Mouse (Mus musculus): ENCODE data around the gene Hcst. TPM values are rescaled to one million over a fixed set of nuclear protein-coding genes. Genes with fewer than 3 reads are reported as not detected.

Hcst gene
- polyA plus RNA-seq (2015; fragmentation: Nextera tagmentation; extraction: Ambion mirVana), result 32.8 and 46.4 TPM in 2 replicates

GRCm38 (mm10) chr7:30419561-30420499 is at the start of gene Hcst:
Gene Hcst (minus strand): TSS chr7:30419854.

GRCm38 (mm10) chr7:30457629-30458330 is 38.1 kb upstream of the Hcst start, which contains the start of the genes Kirrel2 and Nphs1:
Gene Kirrel2 (minus strand): TSS chr7:30457690.
Gene Nphs1 (plus strand): TSS chr7:30458315.

GRCm38 (mm10) chr7:30444971-30445751 is 25.5 kb upstream of the Hcst start, which contains the start of gene Aplp1:
Gene Aplp1 (minus strand): TSS chr7:30445535.

GRCm38 (mm10) chr7:30421175-30421889 is 1.7 kb upstream of the Hcst start, which contains the start of gene Nfkbid:
Gene Nfkbid (plus strand): TSS chr7:30421732.

GRCm38 (mm10) chr7:30413596-30413995 is 6.1 kb downstream of the Hcst start, which contains the start of gene Tyrobp:
Gene Tyrobp (plus strand): TSS chr7:30413760.

Other genes with a start within 250 kb of the Hcst start
- 1.4 and 2.1 TPM in 2 replicates for gene Cox7a1, start 235.7 kb downstream of the Hcst start, polyA plus RNA-seq (2015; fragmentation: Nextera tagmentation; extraction: Ambion mirVana)
- 72.4 and 74.1 TPM in 2 replicates for gene Capns1, start 221.0 kb downstream of the Hcst start, polyA plus RNA-seq (2015; fragmentation: Nextera tagmentation; extraction: Ambion mirVana)
- 76.3 and 78.3 TPM in 2 replicates for gene Polr2i, start 187.9 kb downstream of the Hcst start, polyA plus RNA-seq (2015; fragmentation: Nextera tagmentation; extraction: Ambion mirVana)
- 75.0 and 79.1 TPM in 2 replicates for gene Tbcb, start 187.6 kb downstream of the Hcst start, polyA plus RNA-seq (2015; fragmentation: Nextera tagmentation; extraction: Ambion mirVana)
- gene Ovol3, start 184.1 kb downstream of the Hcst start, polyA plus RNA-seq (2015; fragmentation: Nextera tagmentation; extraction: Ambion mirVana), result not detected in 2 replicates
- gene Thap8, start 139.8 kb downstream of the Hcst start, polyA plus RNA-seq (2015; fragmentation: Nextera tagmentation; extraction: Ambion mirVana), result 0.18 TPM in 2 replicates
- 9.3 and 10.4 TPM in 2 replicates for gene Wdr62, start 139.4 kb downstream of the Hcst start, polyA plus RNA-seq (2015; fragmentation: Nextera tagmentation; extraction: Ambion mirVana)
- 4.1 and 6.3 TPM in 2 replicates for gene Clip3, start 128.1 kb downstream of the Hcst start, polyA plus RNA-seq (2015; fragmentation: Nextera tagmentation; extraction: Ambion mirVana)
- 22.7 and 26.0 TPM in 2 replicates for gene Alkbh6, start 111.1 kb downstream of the Hcst start, polyA plus RNA-seq (2015; fragmentation: Nextera tagmentation; extraction: Ambion mirVana)
- gene Syne4, start 105.0 kb downstream of the Hcst start, polyA plus RNA-seq (2015; fragmentation: Nextera tagmentation; extraction: Ambion mirVana), result 2.6 and 3.4 TPM in 2 replicates
- not detected in 2 replicates for gene E130208F15Rik, start 98.1 kb downstream of the Hcst start, polyA plus RNA-seq (2015; fragmentation: Nextera tagmentation; extraction: Ambion mirVana)
- gene Sdhaf1, start 96.0 kb downstream of the Hcst start, polyA plus RNA-seq (2015; fragmentation: Nextera tagmentation; extraction: Ambion mirVana), result 10.2 and 11.3 TPM in 2 replicates
- 0.81 and 1.0 TPM in 2 replicates for gene Lrfn3, start 57.1 kb downstream of the Hcst start, polyA plus RNA-seq (2015; fragmentation: Nextera tagmentation; extraction: Ambion mirVana)
- 396 and 576 TPM in 2 replicates for gene Tyrobp, start 6.1 kb downstream of the Hcst start, polyA plus RNA-seq (2015; fragmentation: Nextera tagmentation; extraction: Ambion mirVana)
- gene Nfkbid, start 1.9 kb upstream of the Hcst start, polyA plus RNA-seq (2015; fragmentation: Nextera tagmentation; extraction: Ambion mirVana), result 4.5 and 5.9 TPM in 2 replicates
- 2.0 and 2.3 TPM in 2 replicates for gene Aplp1, start 25.7 kb upstream of the Hcst start, polyA plus RNA-seq (2015; fragmentation: Nextera tagmentation; extraction: Ambion mirVana)
- gene Kirrel2, start 37.8 kb upstream of the Hcst start, polyA plus RNA-seq (2015; fragmentation: Nextera tagmentation; extraction: Ambion mirVana), result 0.04 and 0.23 TPM in 2 replicates
- 0.21 and 0.32 TPM in 2 replicates for gene Nphs1, start 38.5 kb upstream of the Hcst start, polyA plus RNA-seq (2015; fragmentation: Nextera tagmentation; extraction: Ambion mirVana)
- 0.10 TPM in 1 of 2 replicates, not detected in the other for gene Prodh2, start 73.8 kb upstream of the Hcst start, polyA plus RNA-seq (2015; fragmentation: Nextera tagmentation; extraction: Ambion mirVana)
- gene Arhgap33, start 115.2 kb upstream of the Hcst start, polyA plus RNA-seq (2015; fragmentation: Nextera tagmentation; extraction: Ambion mirVana), result 3.5 TPM in 2 replicates
- 14.6 and 14.7 TPM in 2 replicates for gene Hspb6, start 132.3 kb upstream of the Hcst start, polyA plus RNA-seq (2015; fragmentation: Nextera tagmentation; extraction: Ambion mirVana)
- 2.5 and 3.4 TPM in 2 replicates for gene Proser3, start 132.4 kb upstream of the Hcst start, polyA plus RNA-seq (2015; fragmentation: Nextera tagmentation; extraction: Ambion mirVana)
- gene Lin37, start 140.0 kb upstream of the Hcst start, polyA plus RNA-seq (2015; fragmentation: Nextera tagmentation; extraction: Ambion mirVana), result 38.8 and 42.2 TPM in 2 replicates
- 61.2 and 70.3 TPM in 2 replicates for gene U2af1l4, start 143.4 kb upstream of the Hcst start, polyA plus RNA-seq (2015; fragmentation: Nextera tagmentation; extraction: Ambion mirVana)
- 4.4 and 4.9 TPM in 2 replicates for gene Gm49396, start 143.5 kb upstream of the Hcst start, polyA plus RNA-seq (2015; fragmentation: Nextera tagmentation; extraction: Ambion mirVana)
- 105 and 115 TPM in 2 replicates for gene Psenen, start 143.8 kb upstream of the Hcst start, polyA plus RNA-seq (2015; fragmentation: Nextera tagmentation; extraction: Ambion mirVana)
- gene Igflr1, start 145.6 kb upstream of the Hcst start, polyA plus RNA-seq (2015; fragmentation: Nextera tagmentation; extraction: Ambion mirVana), result 2.4 and 2.9 TPM in 2 replicates
- 6.0 and 8.5 TPM in 2 replicates for gene Kmt2b, start 168.9 kb upstream of the Hcst start, polyA plus RNA-seq (2015; fragmentation: Nextera tagmentation; extraction: Ambion mirVana)
- 0.21 and 0.22 TPM in 2 replicates for gene Zbtb32, start 179.1 kb upstream of the Hcst start, polyA plus RNA-seq (2015; fragmentation: Nextera tagmentation; extraction: Ambion mirVana)
- gene Upk1a, start 193.0 kb upstream of the Hcst start, polyA plus RNA-seq (2015; fragmentation: Nextera tagmentation; extraction: Ambion mirVana), result 0.15 and 0.19 TPM in 2 replicates
- gene Cox6b1, start 206.3 kb upstream of the Hcst start, polyA plus RNA-seq (2015; fragmentation: Nextera tagmentation; extraction: Ambion mirVana), result 695 and 741 TPM in 2 replicates
- not detected in 2 replicates for gene Etv2, start 216.0 kb upstream of the Hcst start, polyA plus RNA-seq (2015; fragmentation: Nextera tagmentation; extraction: Ambion mirVana)
- 69.8 and 70.7 TPM in 2 replicates for gene Rbm42, start 230.5 kb upstream of the Hcst start, polyA plus RNA-seq (2015; fragmentation: Nextera tagmentation; extraction: Ambion mirVana)
- gene Haus5, start 245.1 kb upstream of the Hcst start, polyA plus RNA-seq (2015; fragmentation: Nextera tagmentation; extraction: Ambion mirVana), result 41.0 and 45.0 TPM in 2 replicates

All from spleen, postnatal 0 days (tissue).